Mouse (Mus musculus) intestine, postnatal 0 days (tissue): ENCODE results near the gene Tmf1. TPM values are rescaled to one million over a fixed set of nuclear protein-coding genes. Genes with fewer than 3 reads are reported as not detected.

Experiments used
- ATAC-seq: fragments of 200-750 bp; cut with Nextera tagmentation; 2 replicates; pipeline ENCODE4 v1.8.0; 2017; ENCODE audit warnings: mild to moderate bottlenecking, moderate TSS enrichment, moderate library complexity
- H3K27ac ChIP-seq: fragments of 300-500 bp; sonication (generic); 2 replicates; pipeline ENCODE4 v1.5.1; 2014; ENCODE audit warnings: mild to moderate bottlenecking, low read depth, low read length, moderate library complexity
- H3K27me3 ChIP-seq: fragments of 300-500 bp; sonication (generic); replicated peaks from 2 replicates; pipeline ENCODE4 v1.6.1; 2014; ENCODE audit warnings: low read length, mixed read lengths; ENCODE audit not compliant: control insufficient read depth, insufficient read depth
- H3K36me3 ChIP-seq: fragments of 300-500 bp; sonication (generic); 2 replicates; pipeline ENCODE4 v1.6.1; 2014; ENCODE audit warnings: mild to moderate bottlenecking, moderate library complexity; ENCODE audit not compliant: control insufficient read depth, insufficient read depth
- H3K4me1 ChIP-seq: fragments of 300-500 bp; sonication (generic); replicated peaks from 2 replicates; pipeline ENCODE4 v1.6.1; 2014; ENCODE audit warnings: antibody characterized with exemption, low read length, mixed read lengths; ENCODE audit not compliant: control insufficient read depth, insufficient read depth
- H3K4me2 ChIP-seq: fragments of 300-500 bp; sonication (generic); replicated peaks from 2 replicates; pipeline ENCODE4 v1.6.1; 2014; ENCODE audit warnings: low read depth, mild to moderate bottlenecking, moderate library complexity
- H3K4me3 ChIP-seq: fragments of 300-500 bp; sonication (generic); 2 replicates; pipeline ENCODE4 v1.5.1; 2014; ENCODE audit warnings: low read depth, low read length
- H3K9ac ChIP-seq: fragments of 300-500 bp; sonication (generic); 2 replicates; pipeline ENCODE4 v1.6.1; 2014; ENCODE audit warnings: mild to moderate bottlenecking, low read depth, low read length
- H3K9me3 ChIP-seq: fragments of 300-500 bp; sonication (generic); 2 replicates; pipeline ENCODE4 v1.6.1; 2016; ENCODE audit warnings: mixed run types; ENCODE audit not compliant: control insufficient read depth
- CTCF ChIP-seq: sonication (generic); IDR thresholded peaks from 2 replicates; pipeline ENCODE4 v1.5.1; 2016; ENCODE audit warnings: low read depth, mild to moderate bottlenecking, control low read depth, antibody characterized with exemption, moderate library complexity
- WGBS: fragments of 180-500 bp; shearing (Covaris S2); extraction: QIAGEN DNeasy Blood & Tissue Kit; methylation state at CpG from one replicate; pipeline ENCODE4 v1.1.7; 2014; 5-methylcytosine and 5-hydroxymethylcytosine counted together
- polyA plus RNA-seq: library from polyadenylated mRNA; unstranded; fragments of >200 nt; fragmentation: Nextera tagmentation; extraction: Ambion mirVana; gene quantifications from 2 replicates; pipeline ENCODE4 v1.2.1, GENCODE M21; 2015

Gene Tmf1
- polyA plus RNA-seq, 1 experiment from 2014 or later, result 42.1 TPM

DNA sequence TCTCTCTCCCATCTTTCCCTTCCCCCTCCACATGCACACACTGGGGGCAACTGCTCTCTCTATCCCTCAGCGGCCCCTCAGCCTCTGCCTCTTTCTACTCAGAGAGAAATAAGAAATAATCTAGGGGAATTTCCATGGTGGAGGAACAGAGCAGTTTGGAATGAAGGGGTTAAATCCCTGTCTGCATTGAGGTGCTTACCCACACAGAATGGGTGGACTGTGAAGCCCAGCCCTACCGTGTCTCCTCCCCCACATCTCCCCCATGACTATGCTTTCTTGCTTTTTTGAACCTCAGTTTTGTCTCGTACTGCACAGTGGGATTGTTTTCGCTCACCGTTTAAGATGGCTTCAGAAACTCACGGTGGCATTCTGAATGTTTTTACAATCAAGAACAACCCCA, 43.4 kb upstream of the Tmf1 start:
- H3K4me1 ChIP-seq, result no peaks in the 10 kb centered on the region; the same call in 1 of the 2 replicates

DNA sequence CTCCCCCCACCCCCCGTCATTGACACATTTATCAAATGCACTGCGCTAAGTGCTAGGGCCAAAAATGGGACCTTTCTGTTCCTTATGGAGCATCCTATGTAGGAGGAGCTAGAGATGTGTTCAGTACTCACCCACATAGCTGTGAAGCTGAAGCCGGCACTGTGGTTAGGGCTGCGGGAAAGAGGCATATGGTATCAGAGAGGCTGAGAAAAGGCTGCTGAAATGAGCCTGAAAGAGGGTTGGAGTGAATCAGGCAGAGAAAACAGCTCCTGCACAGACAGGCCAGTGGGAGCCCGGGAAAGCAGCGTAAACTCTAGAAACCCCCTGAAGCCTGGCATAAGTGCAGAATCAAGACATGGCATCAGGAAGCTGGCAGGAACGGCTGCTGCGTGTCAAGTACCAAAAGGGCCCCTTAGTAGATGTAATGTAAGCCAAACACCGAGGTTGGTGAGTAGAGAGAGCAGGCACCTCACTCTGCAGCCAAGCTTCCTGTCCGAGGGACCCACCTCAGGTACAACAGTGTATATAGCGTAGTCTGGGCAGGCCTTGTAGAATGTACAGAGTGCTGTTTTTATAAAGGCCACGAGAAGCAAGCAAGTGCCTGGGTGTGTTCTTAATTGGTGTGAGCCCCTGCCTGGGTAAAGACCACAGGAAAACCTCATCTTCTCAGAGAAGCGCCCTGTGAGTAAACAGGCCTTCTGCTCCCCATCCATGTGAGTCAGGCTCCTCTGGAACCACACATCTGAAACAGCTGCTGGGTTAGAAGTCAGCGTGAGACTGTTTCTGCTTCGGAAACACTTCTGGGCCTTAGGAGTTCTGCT, 42.5 kb upstream of the Tmf1 start:
- Histone ChIP-seq H3K4me2 (no peak overlapping the region), H3K9me3 (no peaks in the 10 kb centered on the region), H3K27me3 (no peaks in the 10 kb centered on the region), H3K4me1 (no peaks in the 10 kb centered on the region; the same call in 1 of the 2 replicates), H3K4me3 (no peak overlapping the region), H3K27ac (no peak overlapping the region), H3K36me3 (peaks cover 15% of the 10 kb centered on the region; the same call in 1 of the 2 replicates), H3K9ac (no peak overlapping the region)
- WGBS, result 68% methylated on average over 15 of the region's 15 CpGs
- ATAC-seq, result no peak
- no peak for TF ChIP-seq CTCF

More for the DNA sequence above, 43.4 kb upstream of the Tmf1 start:
- TF ChIP-seq CTCF, result no peak
- Histone ChIP-seq H3K9me3 (no peaks in the 10 kb centered on the region), H3K27me3 (no peaks in the 10 kb centered on the region), H3K4me3 (no peak overlapping the region), H3K27ac (no peak overlapping the region), H3K4me2 (no peak overlapping the region), H3K36me3 (peaks cover 16% of the 10 kb centered on the region; the same call in 1 of the 2 replicates), H3K9ac (no peak overlapping the region)
- WGBS, result 65% methylated on average over 6 of the region's 6 CpGs
- ATAC-seq, result no peak

DNA sequence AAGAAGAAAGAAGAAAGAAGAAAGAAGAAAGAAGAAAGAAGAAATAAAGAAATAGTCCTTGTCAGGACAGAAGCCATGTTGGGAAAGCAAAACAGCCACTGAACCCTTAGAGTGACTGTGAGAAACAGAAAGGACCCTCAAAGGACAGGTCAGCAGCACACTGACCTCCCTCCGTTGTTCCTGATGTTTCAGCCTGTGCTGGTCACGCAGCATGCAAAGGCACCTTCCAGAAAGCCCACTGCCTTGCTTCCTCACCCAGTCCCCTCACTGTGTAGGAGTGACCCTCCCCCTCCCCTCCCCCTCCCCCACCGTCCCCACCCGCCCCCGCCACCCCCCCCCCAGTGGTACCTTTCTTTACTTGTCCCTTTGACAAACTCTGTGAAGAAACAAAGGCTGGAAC, 41.8 kb upstream of the Tmf1 start:
- no peaks in the 10 kb centered on the region for H3K9me3 ChIP-seq
- peaks cover 9% of the 10 kb centered on the region; the same call in 1 of the 2 replicates for H3K36me3 ChIP-seq
- H3K9ac ChIP-seq, result no peak overlapping the region
- no peaks in the 10 kb centered on the region; the same call in 1 of the 2 replicates for H3K4me1 ChIP-seq
- no peak for ATAC-seq
- WGBS, result 74% methylated on average over 4 of the region's 5 CpGs
- no peak overlapping the region for H3K27ac ChIP-seq
- no peak overlapping the region for H3K4me2 ChIP-seq
- no peak for TF ChIP-seq CTCF
- no peak overlapping the region for H3K4me3 ChIP-seq
- no peaks in the 10 kb centered on the region for H3K27me3 ChIP-seq

DNA sequence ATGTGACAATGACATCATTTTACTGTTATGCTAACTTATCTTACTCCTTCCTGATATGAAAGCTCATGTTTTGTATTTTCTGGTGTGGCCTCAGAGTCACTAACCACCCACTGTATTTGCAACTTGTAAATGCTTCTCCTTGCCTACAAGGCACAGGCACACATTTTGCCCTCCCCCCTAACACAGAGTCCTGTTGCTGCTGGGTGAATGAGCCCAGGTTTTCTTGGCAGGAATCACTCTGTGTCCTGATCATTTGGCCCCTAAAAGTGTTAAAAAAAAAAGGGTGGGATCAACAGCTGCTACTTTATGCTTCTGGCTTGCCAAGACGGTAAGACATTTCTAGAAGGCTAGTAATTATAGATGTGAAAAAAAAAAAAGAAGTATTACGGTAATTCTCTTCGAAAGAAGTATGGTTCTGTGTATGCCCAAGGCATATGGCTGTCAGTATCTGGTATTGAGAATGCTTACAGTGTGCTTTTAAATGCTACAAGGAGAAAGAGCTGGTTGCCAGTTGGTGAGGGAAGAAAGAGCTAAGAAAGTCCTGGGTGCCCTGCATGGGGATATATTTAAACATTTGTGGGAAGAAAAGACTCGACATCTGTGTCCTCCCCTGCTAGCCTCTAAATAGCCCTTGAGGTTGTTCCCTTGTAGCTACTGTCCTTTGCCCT, 37.4 kb upstream of the Tmf1 start:
- TF ChIP-seq CTCF, result no peak
- Histone ChIP-seq H3K4me3 (no peak overlapping the region), H3K9me3 (no peaks in the 10 kb centered on the region), H3K9ac (no peak overlapping the region), H3K36me3 (peaks cover 6% of the 10 kb centered on the region; the same call in 1 of the 2 replicates), H3K4me1 (0 out of 2 replicates have a peak, but pooled peaks cover 3% of the 10 kb centered on the region), H3K27ac (no peak overlapping the region), H3K27me3 (no peaks in the 10 kb centered on the region), H3K4me2 (no peak overlapping the region)
- ATAC-seq, result no peak
- 69% methylated on average over 4 of the region's 4 CpGs for WGBS

DNA sequence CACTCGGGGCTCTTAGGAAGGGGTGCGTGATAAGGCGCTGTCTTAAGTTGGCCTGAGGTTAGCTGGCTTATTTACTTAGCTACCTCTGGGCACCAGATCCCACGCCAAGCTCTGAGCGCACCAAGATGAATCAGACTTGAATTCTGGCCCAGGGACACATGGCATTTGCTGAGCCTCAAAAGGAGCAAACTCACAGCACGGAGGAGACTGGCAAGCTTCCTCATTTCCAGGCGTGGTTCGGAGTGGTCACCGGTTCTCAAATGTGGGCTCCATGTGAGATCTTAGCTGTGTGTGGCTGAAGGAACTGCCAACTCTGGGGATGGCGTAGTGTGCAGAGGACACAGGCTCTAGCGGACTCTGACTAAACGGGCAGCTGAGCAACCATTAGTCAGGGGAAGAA, 33.1 kb upstream of the Tmf1 start:
- TF ChIP-seq CTCF, result no peak
- Histone ChIP-seq H3K27ac (no peak overlapping the region), H3K9me3 (no peaks in the 10 kb centered on the region), H3K9ac (no peak overlapping the region), H3K36me3 (no peaks in the 10 kb centered on the region), H3K4me1 (0 out of 2 replicates have a peak, but pooled peaks cover 3% of the 10 kb centered on the region), H3K4me3 (peak overlapping the region; percentile 77), H3K27me3 (no peaks in the 10 kb centered on the region), H3K4me2 (peak overlapping the region; percentile 84)
- 54% methylated on average over 12 of the region's 12 CpGs for WGBS
- no peak for ATAC-seq

DNA sequence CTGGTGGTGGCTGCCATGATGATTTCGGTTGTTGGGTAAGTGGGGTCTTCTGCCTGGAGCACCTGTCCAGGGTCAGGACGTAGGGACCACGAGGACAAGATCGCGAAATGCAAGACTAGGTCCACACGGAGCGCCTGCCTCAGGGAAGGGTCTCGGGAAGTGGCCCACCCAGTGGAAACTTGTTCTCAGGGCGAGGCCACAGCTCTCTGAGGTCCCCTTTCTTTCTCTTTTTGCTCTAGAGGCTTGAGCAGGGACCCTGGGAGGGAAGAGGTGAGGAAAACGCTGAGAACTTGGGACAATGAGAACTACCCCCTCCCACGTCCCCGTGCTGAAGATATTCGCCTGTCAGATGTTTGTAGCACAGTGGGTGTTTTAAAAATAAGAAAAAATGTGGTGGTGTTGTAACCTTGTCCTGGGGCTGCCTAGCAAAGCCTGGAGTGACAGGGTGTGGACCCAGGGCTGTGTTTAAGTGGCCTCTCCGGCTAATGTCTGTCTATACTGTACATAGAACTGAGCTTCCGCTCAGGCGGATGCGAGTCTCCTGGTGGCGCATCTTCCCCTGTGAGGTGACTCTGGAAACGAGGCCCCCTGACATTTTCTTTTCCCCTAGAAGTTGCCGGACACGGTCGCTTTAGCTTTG, 32.2 kb upstream of the Tmf1 start:
- 1% methylated on average over 22 of the region's 22 CpGs for WGBS
- no peaks in the 10 kb centered on the region for H3K27me3 ChIP-seq
- ATAC-seq, result peak; percentile 32

More for the DNA sequence above, 32.2 kb upstream of the Tmf1 start:
- Histone ChIP-seq H3K9me3 (no peaks in the 10 kb centered on the region), H3K4me1 (0 out of 2 replicates have a peak, but pooled peaks cover 3% of the 10 kb centered on the region), H3K4me3 (peak overlapping the region; percentile 77), H3K27ac (peak overlapping the region; percentile 86), H3K36me3 (no peaks in the 10 kb centered on the region), H3K4me2 (peak overlapping the region; percentile 84), H3K9ac (peak overlapping the region; percentile 72)
- TF ChIP-seq CTCF, result no peak
